Mouse (Mus musculus) kidney, adult 2 months (tissue): Measurements from ENCODE around the gene Adgrg2.

ENCODE experiments used
- CTCF ChIP-seq: fragments of 200-500 bp; conservative IDR thresholded peaks from 2 replicates; pipeline ENCODE4 v1.5.1; 2011; ENCODE audit warnings: low read depth, mild to moderate bottlenecking, control low read depth, low read length, moderate library complexity, mixed read lengths; ENCODE audit not compliant: insufficient read depth, insufficient read length
- POLR2A ChIP-seq: fragments of 200-500 bp; IDR thresholded peaks from one replicate; pipeline ENCODE4 v1.6.1; 2011; ENCODE audit warnings: low read depth, low read length, control low read depth

DNA sequence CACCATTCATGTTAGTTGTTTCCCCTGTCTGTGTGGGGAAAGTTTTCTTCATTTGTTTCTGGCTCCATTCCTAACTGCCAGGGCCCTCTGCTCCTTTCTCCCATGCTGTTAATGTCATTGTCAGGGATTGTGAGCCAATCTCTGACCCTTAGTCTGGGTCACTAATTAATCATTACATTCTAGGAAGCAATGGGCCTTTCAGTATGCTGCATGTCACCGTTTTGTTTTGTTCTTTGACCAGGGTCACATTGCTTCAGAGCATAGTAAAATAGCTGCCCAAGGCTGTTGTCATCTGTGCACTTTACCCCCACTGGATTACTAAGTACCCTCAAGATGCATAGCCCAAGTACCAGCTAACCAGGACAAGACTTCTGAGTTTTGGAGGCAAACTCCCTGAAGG lies 36.0 kb downstream of the Adgrg2 start:
- no peak for TF ChIP-seq CTCF
- TF ChIP-seq POLR2A: no peak
